Mouse (Mus musculus): ENCODE results near the gene Mypn.

DNA sequence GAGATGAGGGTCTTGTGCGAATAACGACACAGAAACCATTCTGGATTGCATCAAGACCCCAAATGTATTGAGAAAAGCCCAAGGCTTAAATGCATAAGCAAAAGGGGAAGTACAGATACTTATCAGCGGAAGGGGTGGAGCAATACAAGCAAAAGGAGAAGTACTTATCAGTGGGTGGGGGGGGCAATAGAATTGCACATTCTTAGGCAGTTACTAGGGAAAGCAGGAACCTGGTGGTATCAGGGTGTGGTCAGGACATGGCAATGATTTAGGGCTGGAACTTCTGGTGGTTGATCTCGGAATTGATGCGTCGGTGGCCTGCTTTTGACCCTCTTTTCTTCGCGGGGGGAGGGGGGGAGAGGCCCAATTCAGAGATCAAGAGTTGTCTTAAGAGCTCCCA, 32.1 kb upstream of the Mypn start:
- TF ChIP-seq GATA1 (IDR thresholded peaks at IDR 0.05; ENCODE audit: borderline replicate concordance, low read length) (no peak), FLI1 (IDR thresholded peaks at IDR 0.05; ENCODE audit: low read length) (no peak)

Data from megakaryocyte, embryonic 14.5 days (primary cell).